Mouse (Mus musculus) gastrocnemius, postnatal 10 days (tissue): ENCODE data around the gene Btbd11. TPM values are rescaled to one million over a fixed set of nuclear protein-coding genes. Genes with fewer than 3 reads are reported as not detected.
A peak's percentile ranks its signal among the peaks of the same experiment; 100 is the strongest.
"Not testable (repeated sequence)": the region's sequence is repeated elsewhere in the genome, so short reads cannot be mapped to it uniquely, and the experiment has no call there.

ENCODE experiments used
- DNase-seq: peaks from one replicate; pipeline ENCODE4 v3.0.0; 2021; ENCODE audit warnings: mixed read lengths
- total RNA-seq, 2 experiments: library from RNA; stranded (reverse); gene quantifications; 2 replicates each; pipeline ENCODE4 v1.2.3; 2021

Gene Btbd11
- total RNA-seq, 2 experiments from 2014 or later, result 1.2 to 1.9 TPM

GRCm38 (mm10) chr10:85655881-85656280 is 269.3 kb downstream of the Btbd11 start:
- DNase-seq, result peak; percentile 11

GRCm38 (mm10) chr10:85657886-85658285 is 271.3 kb downstream of the Btbd11 start:
- DNase-seq, result no peak

GRCm38 (mm10) chr10:85673512-85673921 is 286.9 kb downstream of the Btbd11 start:
- DNase-seq, result no peak

- DNase-seq, result peak; percentile 27
Measured at GRCm38 (mm10) chr10:85678635-85679034, 292.0 kb downstream of the Btbd11 start.

- no peak for DNase-seq
Measured at GRCm38 (mm10) chr10:85682446-85682845, 295.8 kb downstream of the Btbd11 start.

GRCm38 (mm10) chr10:85694429-85694828 is 307.8 kb downstream of the Btbd11 start:
- not testable (repeated sequence) for DNase-seq

GRCm38 (mm10) chr10:85699721-85700120 is 313.1 kb downstream of the Btbd11 start:
- DNase-seq, result no peak

- not testable (repeated sequence) for DNase-seq
Measured at GRCm38 (mm10) chr10:85709790-85710189, 323.2 kb downstream of the Btbd11 start.

Other genes starting within 250 kb of the Btbd11 start
- gene Cry1, start 201.8 kb upstream of the Btbd11 start, total RNA-seq, result 10 to 100 TPM; 10.8 to 14.1 TPM